Mouse (Mus musculus) liver, postnatal 0 days (tissue): ENCODE measurements around the gene Trub2.

Experiments used
- CTCF ChIP-seq: sonication (generic); IDR thresholded peaks from 2 replicates; pipeline ENCODE4 v1.5.1; 2016; ENCODE audit warnings: antibody characterized with exemption, low read depth
- EP300 ChIP-seq: IDR thresholded peaks from 2 replicates; pipeline ENCODE4 v1.6.1; 2016; ENCODE audit warnings: antibody characterized with exemption, low read depth, mild to moderate bottlenecking

DNA sequence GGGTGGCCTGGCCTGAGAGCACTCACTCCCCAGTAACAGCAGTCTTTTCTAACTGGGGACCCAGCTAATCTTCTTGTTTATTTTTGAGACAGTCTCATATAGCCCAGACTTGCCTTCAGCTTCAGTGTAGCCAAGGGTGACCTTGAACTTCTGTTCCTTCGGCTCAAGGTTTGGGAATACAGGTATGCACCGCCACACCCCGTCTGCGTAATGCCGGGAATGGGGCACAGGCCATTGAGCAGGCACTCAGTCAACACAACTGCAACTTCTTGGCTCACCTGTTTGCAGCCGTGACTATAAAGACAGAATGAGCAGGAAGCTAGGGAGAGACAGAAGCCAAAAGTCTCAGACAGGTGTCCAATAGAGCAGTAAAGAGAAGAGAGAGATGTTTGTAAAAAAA, 44.0 kb downstream of the Trub2 start:
- TF ChIP-seq CTCF = no peak
- no peak for TF ChIP-seq EP300
